Mouse (Mus musculus) Patski (cell line): Measurements from ENCODE around the gene Ccdc93. TPM values are rescaled to one million over a fixed set of nuclear protein-coding genes. Genes with fewer than 3 reads are reported as not detected.
A peak's percentile ranks its signal among the peaks of the same experiment; 100 is the strongest.

Experiments
- ATAC-seq: fragments of 100-300 bp; one replicate; pipeline ENCODE4 v1.8.0; 2021
- CTCF ChIA-PET: fragments of 350-600 bp; sonication (Branson Sonifier 250); formaldehyde crosslinking; loops from one replicate; lab custom pipeline; 2022; ENCODE audit warnings: inconsistent platforms; lab: Charles Lee
- POLR2A ChIA-PET: fragments of 350-600 bp; sonication (Branson Sonifier 250); formaldehyde crosslinking; loops from one replicate; lab custom pipeline; 2022; ENCODE audit warnings: antibody characterized with exemption, inconsistent platforms; lab: Charles Lee
- DNase-seq: peaks from one replicate; pipeline ENCODE4 v3.0.0-alpha.2; 2011; ENCODE audit warnings: low read depth, low spot score
- H3K27me3 ChIP-seq: fragments of 371-371 bp; one replicate; pipeline ENCODE4 v1.5.1; 2021
- CTCF ChIP-seq: fragments of 100-300 bp; IDR thresholded peaks from one replicate; pipeline ENCODE4 v1.5.1; 2021
- in situ Hi-C: fragments of 300-500 bp; cut with MboI; formaldehyde crosslinking; loops from 3 replicates; pipeline ENCODE4 v1.11.1; 2018; ENCODE audit warnings: low pct_unique_long_range_greater_than_20kb, mixed read lengths
- polyA plus RNA-seq: library from polyadenylated mRNA; unstranded; gene quantifications from one replicate; pipeline ENCODE4 v1.2.3, GENCODE M21; 2021

Ccdc93 gene
- polyA plus RNA-seq, 1 experiment from 2014 or later, result 22.0 TPM

DNA sequence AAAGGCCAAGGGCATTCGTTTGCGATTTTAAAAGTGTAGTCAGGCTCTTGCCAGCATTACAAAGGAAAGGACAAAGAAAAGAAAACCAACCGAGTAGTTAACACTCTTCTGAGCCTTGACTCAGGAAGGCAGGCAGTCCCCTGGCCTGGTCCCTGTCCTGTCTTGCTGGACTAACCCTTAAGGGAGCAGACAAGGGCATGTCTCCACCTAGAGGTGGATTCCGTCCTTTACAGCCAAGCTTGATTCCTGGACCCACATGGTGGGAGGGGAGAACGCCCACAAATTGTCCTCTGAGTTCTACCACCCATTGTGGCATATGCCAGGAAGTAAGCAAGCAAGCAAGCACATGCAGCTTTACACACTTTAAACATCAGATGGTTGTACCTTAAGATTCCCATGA, 59.4 kb downstream of the Ccdc93 start:
- ChIA-PET POLR2A (no interaction called here), CTCF (interaction anchor here (1.0 to 3.0 kb wide), 5 partner anchors 9 to 16 kb away, joined by 4 to 8 read pairs (median 4); no protein-coding TSS in a partner anchor)
- peak; percentile 51 for ATAC-seq

DNA sequence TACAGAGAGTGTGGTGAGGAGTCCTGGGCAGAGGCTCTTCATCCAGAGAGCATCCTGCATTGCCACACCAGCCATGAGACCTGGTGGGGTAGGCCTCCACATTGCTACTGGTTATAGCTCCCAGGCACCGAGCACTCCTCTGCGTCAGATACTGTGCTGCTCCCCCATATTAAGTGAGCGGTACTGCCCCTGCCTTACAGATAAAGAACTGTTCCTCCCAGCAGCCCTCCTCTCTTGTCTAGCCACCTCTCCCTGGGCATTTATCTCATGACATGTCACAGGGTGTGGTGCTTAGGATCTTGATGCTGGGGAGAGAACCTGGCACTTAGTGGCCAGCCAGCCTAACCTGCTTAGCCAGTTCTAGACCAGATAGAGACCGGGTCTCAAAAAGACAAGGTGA, 66.2 kb downstream of the Ccdc93 start:
- DNase-seq (no peak), ATAC-seq (no peak)
- in situ Hi-C loops, result no loop called here
- CTCF ChIA-PET, result no interaction called here
- H3K27me3 ChIP-seq, result no peaks in the 10 kb centered on the region
- no peak for TF ChIP-seq CTCF
- POLR2A ChIA-PET, result no interaction called here

More for the DNA sequence above, 59.4 kb downstream of the Ccdc93 start:
- DNase-seq, result no peak
- H3K27me3 ChIP-seq, result no peaks in the 10 kb centered on the region
- in situ Hi-C loops, result no loop called here
- peak; percentile 64 for TF ChIP-seq CTCF

DNA sequence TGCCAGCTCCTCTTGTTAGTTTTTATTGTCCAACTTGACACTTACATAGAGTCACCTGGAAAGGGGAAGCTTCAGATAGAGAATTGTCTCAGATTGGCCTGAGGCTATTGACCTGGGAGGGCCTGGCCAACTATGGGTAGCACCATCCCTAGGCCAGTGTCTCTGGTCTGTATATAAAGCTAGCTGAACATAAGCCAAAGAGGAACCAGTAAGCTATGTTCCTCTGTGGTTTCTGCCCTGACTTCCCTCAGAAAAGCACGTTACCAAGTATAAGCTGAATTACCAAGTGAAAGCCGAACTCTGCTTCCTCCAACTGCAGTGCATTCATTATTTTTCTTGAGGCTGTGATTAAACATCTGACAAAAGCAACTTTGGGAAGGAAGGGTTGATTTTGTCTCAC, 77.9 kb downstream of the Ccdc93 start:
- POLR2A ChIA-PET, result no interaction called here
- in situ Hi-C loops, result no loop called here
- no peak for ATAC-seq
- TF ChIP-seq CTCF, result no peak
- no peak for DNase-seq
- CTCF ChIA-PET, result no interaction called here
- H3K27me3 ChIP-seq, result no peaks in the 10 kb centered on the region

DNA sequence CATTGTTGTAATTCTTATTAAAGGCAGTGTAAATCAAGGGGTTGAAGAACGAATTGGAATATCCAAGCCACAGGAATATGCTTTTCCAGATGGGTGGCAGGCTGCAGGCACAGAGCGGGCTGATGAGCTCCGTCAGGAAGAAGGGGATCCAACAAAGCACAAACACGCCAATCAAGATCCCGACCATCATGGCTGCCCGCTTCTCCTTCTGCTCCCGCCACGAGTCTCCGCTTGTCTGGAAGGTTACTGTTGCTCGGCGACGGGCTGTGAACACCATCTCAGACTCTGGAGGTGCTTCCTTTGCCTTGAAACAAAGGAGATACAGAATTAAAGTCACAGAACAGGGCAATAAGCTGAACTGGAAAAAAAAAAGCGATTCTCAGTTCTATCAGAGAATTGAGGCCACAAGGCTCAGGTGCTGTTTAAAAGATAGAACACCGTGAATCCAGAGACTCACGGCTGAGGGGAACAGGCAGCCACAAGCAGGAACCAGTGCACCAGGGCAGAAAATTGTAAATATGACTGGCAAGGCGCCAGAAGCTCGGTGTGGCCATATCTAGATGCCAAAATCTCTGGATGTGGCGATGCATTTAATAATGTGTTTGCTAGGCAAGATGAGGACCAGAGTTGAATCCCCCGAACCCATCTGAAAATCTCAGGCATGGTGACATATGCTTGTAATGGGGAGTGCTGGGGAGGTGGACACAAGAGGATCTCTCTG, 79.7 kb downstream of the Ccdc93 start:
- H3K27me3 ChIP-seq, result no peaks in the 10 kb centered on the region
- no peak for DNase-seq
- TF ChIP-seq CTCF, result no peak
- ChIA-PET CTCF (no interaction called here), POLR2A (no interaction called here)
- ATAC-seq, result no peak
- in situ Hi-C loops, result no loop called here

DNA sequence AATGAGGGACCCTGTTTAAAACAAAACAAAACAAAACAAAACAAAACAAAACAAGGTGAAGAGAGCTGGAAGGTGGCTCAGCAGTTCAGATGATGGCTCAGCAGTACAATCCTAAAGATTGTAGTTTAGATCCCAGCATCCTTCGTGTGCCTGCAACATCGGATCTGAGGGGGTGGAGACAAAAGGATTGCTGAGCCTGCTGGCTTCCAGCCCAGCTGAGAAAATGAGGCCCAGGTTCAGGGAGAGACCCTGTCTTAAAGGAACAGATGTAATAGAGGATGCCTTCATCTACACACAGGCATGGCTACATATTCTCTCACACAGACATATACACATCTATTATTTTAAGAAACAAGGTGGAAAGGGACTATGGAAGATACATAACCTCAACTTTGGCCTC, 80.3 kb downstream of the Ccdc93 start:
- POLR2A ChIA-PET, result no interaction called here
- in situ Hi-C loops, result no loop called here
- no peak for ATAC-seq
- no peak for TF ChIP-seq CTCF
- CTCF ChIA-PET, result no interaction called here
- no peak for DNase-seq
- no peaks in the 10 kb centered on the region for H3K27me3 ChIP-seq

DNA sequence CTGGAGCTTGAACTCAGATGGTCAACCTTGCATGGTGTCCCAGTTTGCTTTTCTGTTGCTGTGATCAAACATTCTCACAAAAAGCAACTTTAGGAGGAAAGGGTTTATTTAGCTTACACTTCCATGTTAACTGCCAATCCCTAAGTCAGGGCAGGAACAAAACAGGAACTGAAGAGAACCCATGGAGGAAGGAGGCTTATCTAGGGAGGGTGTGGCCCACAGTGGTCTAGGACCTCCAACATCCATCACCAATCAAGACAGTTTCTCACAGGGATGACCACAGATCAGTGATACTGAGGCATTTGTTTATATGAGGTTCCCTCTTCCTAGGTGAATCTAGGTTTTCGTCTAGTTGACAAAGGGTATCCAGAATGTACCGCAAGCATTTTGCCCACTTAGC, 81.1 kb downstream of the Ccdc93 start:
- DNase-seq, result no peak
- POLR2A ChIA-PET, result no interaction called here
- no peak for TF ChIP-seq CTCF
- ATAC-seq, result no peak
- in situ Hi-C loops, result no loop called here
- CTCF ChIA-PET, result no interaction called here
- H3K27me3 ChIP-seq, result no peaks in the 10 kb centered on the region

DNA sequence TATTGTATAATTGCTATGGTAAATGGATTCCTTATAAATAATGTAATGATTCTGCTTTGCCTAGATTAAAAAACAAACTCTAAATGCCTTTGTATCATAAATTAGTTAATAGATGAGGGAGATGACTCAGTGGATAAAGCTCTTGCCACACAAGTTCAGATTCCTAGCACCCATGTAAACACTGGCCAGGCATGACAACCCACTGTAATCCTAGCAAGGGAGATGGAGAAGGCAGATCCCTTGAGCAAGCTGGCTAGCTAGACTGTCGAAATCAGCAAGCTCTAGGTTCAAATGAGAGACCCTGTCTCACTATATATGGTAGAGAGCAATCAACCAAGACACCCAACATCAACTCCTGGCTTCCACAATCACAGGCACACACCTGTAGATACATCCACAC, 87.8 kb downstream of the Ccdc93 start:
- DNase-seq, result no peak
- peak; percentile 98 for ATAC-seq
- POLR2A ChIA-PET, result interaction anchor here (1.3 kb wide), 1 partner anchor 14 kb away, joined by 3 read pairs; no protein-coding TSS in a partner anchor
- TF ChIP-seq CTCF, result no peak
- no peaks in the 10 kb centered on the region for H3K27me3 ChIP-seq
- CTCF ChIA-PET, result interaction anchor here (1.5 kb wide), 1 partner anchor 23 kb away, joined by 3 read pairs; no protein-coding TSS in a partner anchor
- in situ Hi-C loops, result no loop called here

DNA sequence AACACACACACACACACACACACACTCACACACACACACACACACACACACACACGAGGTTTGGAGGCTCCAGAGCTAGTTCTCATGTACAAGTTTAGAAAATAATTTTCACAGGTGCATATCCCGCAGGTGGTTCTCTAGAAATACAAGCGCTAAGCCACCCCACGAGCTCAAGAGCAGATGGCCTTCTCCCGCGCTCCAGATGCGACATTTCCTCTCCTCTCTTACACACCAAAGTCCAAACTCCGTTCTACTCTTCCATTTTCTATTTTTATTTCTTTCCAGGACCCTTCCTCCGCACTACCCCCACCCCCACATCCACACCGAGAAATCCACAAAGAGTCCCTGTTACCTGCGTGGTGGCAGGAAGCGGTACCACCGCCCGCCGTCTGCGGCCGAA, 96.2 kb downstream of the Ccdc93 start:
- CTCF ChIA-PET, result no interaction called here
- in situ Hi-C loops, result no loop called here
- TF ChIP-seq CTCF, result no peak
- DNase-seq (no peak), ATAC-seq (no peak)
- POLR2A ChIA-PET, result no interaction called here
- peaks cover 19% of the 10 kb centered on the region for H3K27me3 ChIP-seq

DNA sequence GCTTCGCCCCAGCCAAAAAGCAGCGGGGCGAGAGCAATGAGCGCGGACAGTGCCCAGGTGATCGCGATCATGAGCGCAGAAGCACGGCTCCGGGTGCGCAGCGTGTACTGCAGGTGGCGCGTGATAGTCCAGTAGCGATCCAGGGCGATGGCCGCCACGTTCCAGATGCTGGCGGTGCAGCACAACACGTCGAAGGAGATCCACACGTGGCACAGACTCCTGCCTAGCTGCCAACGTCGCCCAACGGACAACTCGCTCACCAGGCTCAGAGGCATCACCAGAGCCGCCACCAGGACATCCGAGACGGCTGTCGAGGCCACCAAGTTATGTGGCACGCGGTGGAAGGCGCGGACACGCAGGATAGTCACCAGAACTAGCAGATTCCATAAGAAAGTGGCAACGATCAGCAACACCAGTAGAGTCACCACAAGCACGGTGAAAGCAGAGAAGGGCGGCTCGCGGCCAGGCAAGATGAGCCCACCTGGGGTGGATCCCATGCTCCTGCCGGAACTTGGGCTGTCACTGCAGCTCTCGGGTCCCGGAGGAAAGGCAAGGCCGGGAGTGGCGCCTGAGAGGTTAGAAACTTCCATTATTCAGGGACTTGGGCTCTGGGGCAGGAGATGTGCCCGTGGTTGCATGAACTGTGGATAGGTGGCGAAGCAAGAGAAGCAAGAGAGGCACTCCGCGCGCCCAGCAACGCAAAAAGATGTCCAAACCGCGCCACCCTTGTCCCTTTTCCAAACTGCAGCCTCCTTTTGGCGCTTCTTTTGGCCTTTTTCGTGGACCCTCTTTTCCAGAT, 97.0 kb downstream of the Ccdc93 start:
- in situ Hi-C loops, result no loop called here
- ChIA-PET POLR2A (no interaction called here), CTCF (no interaction called here)
- no peak for TF ChIP-seq CTCF
- DNase-seq (no peak), ATAC-seq (no peak)
- peaks cover 19% of the 10 kb centered on the region for H3K27me3 ChIP-seq

DNA sequence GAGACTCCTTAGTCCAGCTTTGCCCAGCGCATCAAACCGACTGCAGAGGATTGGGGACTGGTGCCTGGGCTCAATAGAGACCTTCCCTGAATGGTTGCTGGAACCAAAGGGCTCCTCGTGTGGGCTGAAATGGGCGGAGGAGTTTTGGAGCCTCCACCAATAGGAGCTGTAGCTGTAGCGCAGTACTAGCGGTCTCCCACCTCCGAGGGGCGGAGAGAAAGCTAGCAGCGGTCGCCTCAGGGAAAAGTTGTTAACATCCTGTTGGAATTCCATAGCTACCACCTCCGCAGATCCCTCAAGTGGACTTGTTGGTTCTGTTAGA, 97.5 kb downstream of the Ccdc93 start, which contains the start of gene Htr5b:
Gene Htr5b, minus strand, starts transcription at position 67 of the 322 bp plus-strand sequence.
- in situ Hi-C loops, result no loop called here
- ATAC-seq (no peak), DNase-seq (no peak)
- peaks cover 19% of the 10 kb centered on the region for H3K27me3 ChIP-seq
- no peak for TF ChIP-seq CTCF
- CTCF ChIA-PET, result interaction anchor here (0.8 kb wide), 1 partner anchor 19 kb away, joined by 4 read pairs; no protein-coding TSS in a partner anchor
- POLR2A ChIA-PET, result interaction anchor here (0.6 kb wide), 1 partner anchor 1143 kb away, joined by 3 read pairs; no protein-coding TSS in a partner anchor

DNA sequence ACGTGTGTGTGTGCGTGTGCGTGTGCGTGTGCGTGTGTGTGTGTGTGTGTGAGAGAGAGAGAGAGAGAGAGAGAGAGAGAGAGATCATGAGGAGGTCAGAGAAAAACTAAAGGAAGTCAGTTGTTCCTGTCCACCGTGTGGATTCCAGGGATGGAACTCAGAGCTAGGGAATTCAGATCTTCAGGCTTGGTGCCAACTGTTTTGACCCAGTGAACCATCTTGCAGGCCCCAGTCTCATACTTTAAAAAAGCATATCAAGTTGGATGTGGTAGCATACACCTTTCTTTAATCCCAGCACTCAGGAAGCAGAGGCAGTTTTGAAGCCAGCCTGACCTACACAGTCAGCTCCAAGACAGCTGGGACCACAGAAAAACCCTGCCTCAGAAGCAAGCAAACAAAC, 98.4 kb downstream of the Ccdc93 start:
- ChIA-PET CTCF (interaction anchor here (0.8 to 1.5 kb wide), 2 partner anchors 12 to 18 kb away, joined by 4 to 5 read pairs; no protein-coding TSS in a partner anchor), POLR2A (no interaction called here)
- in situ Hi-C loops, result no loop called here
- ATAC-seq (no peak), DNase-seq (no peak)
- H3K27me3 ChIP-seq, result peaks cover 19% of the 10 kb centered on the region
- no peak for TF ChIP-seq CTCF
